Mouse (Mus musculus) neural tube, embryonic 12.5 days (tissue): ENCODE results near the gene Dscaml1. TPM values are rescaled to one million over a fixed set of nuclear protein-coding genes. Genes with fewer than 3 reads are reported as not detected.

Experiments used
- ATAC-seq: fragments of 200-750 bp; cut with Nextera tagmentation; 2 replicates; pipeline ENCODE4 v1.8.0; 2017; ENCODE audit warnings: low read depth, mild to moderate bottlenecking, moderate TSS enrichment, moderate library complexity; ENCODE audit not compliant: low FRiP score
- H3K27ac ChIP-seq: fragments of 300-500 bp; sonication (generic); 2 replicates; pipeline ENCODE4 v1.5.1; 2016
- H3K27me3 ChIP-seq: fragments of 300-500 bp; sonication (generic); replicated peaks from 2 replicates; pipeline ENCODE4 v1.6.1; 2016; ENCODE audit warnings: mild to moderate bottlenecking
- H3K36me3 ChIP-seq: fragments of 300-500 bp; sonication (generic); 2 replicates; pipeline ENCODE4 v1.6.1; 2016; ENCODE audit warnings: mild to moderate bottlenecking
- H3K4me1 ChIP-seq: fragments of 300-500 bp; sonication (generic); 2 replicates; pipeline ENCODE4 v1.6.1; 2016
- H3K4me2 ChIP-seq: fragments of 300-500 bp; sonication (generic); replicated peaks from 2 replicates; pipeline ENCODE4 v1.6.1; 2016; ENCODE audit warnings: mild to moderate bottlenecking
- H3K4me3 ChIP-seq: fragments of 300-500 bp; sonication (generic); 2 replicates; pipeline ENCODE4 v1.5.1; 2016
- H3K9ac ChIP-seq: fragments of 300-500 bp; sonication (generic); 2 replicates; pipeline ENCODE4 v1.6.1; 2016; ENCODE audit warnings: mild to moderate bottlenecking
- H3K9me3 ChIP-seq: fragments of 300-500 bp; sonication (generic); 2 replicates; pipeline ENCODE4 v1.6.1; 2016; ENCODE audit warnings: mild to moderate bottlenecking
- WGBS: fragments of 180-500 bp; shearing (Covaris S2); methylation state at CpG from one replicate; pipeline ENCODE4 v1.1.7; 2016; 5-methylcytosine and 5-hydroxymethylcytosine counted together
- polyA plus RNA-seq: library from polyadenylated mRNA; unstranded; fragments of >200 nt; fragmentation: Nextera tagmentation; extraction: Ambion mirVana; gene quantifications from 2 replicates; pipeline ENCODE4 v1.2.1, GENCODE M21; 2016

The Dscaml1 gene
- polyA plus RNA-seq, 1 experiment from 2014 or later: 6.5 TPM

DNA sequence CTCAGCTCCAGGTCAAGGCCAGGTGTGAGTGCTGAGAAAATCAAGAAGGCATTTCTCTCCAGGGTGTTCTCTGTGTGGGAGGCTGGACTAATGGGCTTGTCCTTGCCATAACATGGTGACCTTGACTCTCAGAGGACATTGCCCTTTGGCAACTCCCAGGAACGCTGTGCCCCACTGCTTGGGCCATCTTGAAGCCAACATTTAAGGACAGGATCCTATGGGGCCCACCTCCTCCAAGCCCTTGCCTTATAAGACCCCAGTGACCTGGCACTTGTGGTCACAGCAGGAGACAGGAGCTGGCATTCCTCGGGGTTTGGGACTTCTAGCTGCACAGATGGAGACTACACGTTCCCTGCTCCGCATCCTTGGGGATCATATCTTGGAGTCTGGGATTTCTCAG lies 27.0 kb upstream of the Dscaml1 start, which contains the start of gene Fxyd2:
TSS of gene Fxyd2 (plus strand) at position 236 of the 400 bp plus-strand sequence.
- 75% methylated on average over 4 of the region's 4 CpGs for WGBS
- H3K9ac ChIP-seq: no peak within 1 kb of the TSS
- H3K9me3 ChIP-seq: no peaks in the 10 kb centered on the region
- H3K4me3 ChIP-seq: no peak within 1 kb of the TSS
- H3K4me2 ChIP-seq: no peak within 1 kb of the TSS
- no peak for ATAC-seq
- no peak within 1 kb of the TSS for H3K27ac ChIP-seq
- H3K27me3 ChIP-seq: no peaks in the 10 kb centered on the region
- H3K4me1 ChIP-seq: no peaks in the 10 kb centered on the region
- H3K36me3 ChIP-seq: peaks cover 13% of the 10 kb centered on the region

- H3K27me3 ChIP-seq: no peaks in the 10 kb centered on the region
- H3K9me3 ChIP-seq: no peaks in the 10 kb centered on the region
- H3K27ac ChIP-seq: no peak overlapping the region
- 53% methylated on average over 4 of the region's 4 CpGs for whole genome bisulfite sequencing
- H3K4me1 ChIP-seq: no peaks in the 10 kb centered on the region
- ATAC-seq: no peak
- no peaks in the 10 kb centered on the region for H3K36me3 ChIP-seq
- H3K4me3 ChIP-seq: no peak overlapping the region
- H3K4me2 ChIP-seq: no peak overlapping the region
- no peak overlapping the region for H3K9ac ChIP-seq
Measured at GRCm38 (mm10) chr9:45401851-45402250, 24.6 kb upstream of the Dscaml1 start.

- H3K27me3 ChIP-seq: no peaks in the 10 kb centered on the region
- ATAC-seq: no peak
- H3K27ac ChIP-seq: no peak overlapping the region
- no peak overlapping the region for H3K4me3 ChIP-seq
- H3K36me3 ChIP-seq: no peaks in the 10 kb centered on the region
- no peak overlapping the region for H3K9ac ChIP-seq
- 53% methylated on average over 2 of the region's 2 CpGs for WGBS
- no peaks in the 10 kb centered on the region for H3K9me3 ChIP-seq
- 0 out of 2 replicates have a peak, but pooled peaks cover under 1% of the 10 kb centered on the region for H3K4me1 ChIP-seq
- no peak overlapping the region for H3K4me2 ChIP-seq
Measured at GRCm38 (mm10) chr9:45402957-45403356, 23.5 kb upstream of the Dscaml1 start.

- no peaks in the 10 kb centered on the region for H3K27me3 ChIP-seq
- H3K9ac ChIP-seq: no peak overlapping the region
- no peaks in the 10 kb centered on the region for H3K9me3 ChIP-seq
- 82% methylated on average over 5 of the region's 5 CpGs for WGBS
- H3K36me3 ChIP-seq: no peaks in the 10 kb centered on the region
- H3K27ac ChIP-seq: no peak overlapping the region
- no peak overlapping the region for H3K4me3 ChIP-seq
- H3K4me1 ChIP-seq: 0 out of 2 replicates have a peak, but pooled peaks cover 3% of the 10 kb centered on the region
- no peak for ATAC-seq
- no peak overlapping the region for H3K4me2 ChIP-seq
Measured at GRCm38 (mm10) chr9:45405694-45406093, 20.7 kb upstream of the Dscaml1 start.

- ATAC-seq: no peak
- H3K9ac ChIP-seq: no peak overlapping the region
- H3K9me3 ChIP-seq: no peaks in the 10 kb centered on the region
- H3K27me3 ChIP-seq: no peaks in the 10 kb centered on the region
- H3K36me3 ChIP-seq: no peaks in the 10 kb centered on the region
- WGBS: 86% methylated on average over 3 of the region's 3 CpGs
- H3K4me3 ChIP-seq: no peak overlapping the region
- 0 out of 2 replicates have a peak, but pooled peaks cover 3% of the 10 kb centered on the region for H3K4me1 ChIP-seq
- no peak overlapping the region for H3K27ac ChIP-seq
- no peak overlapping the region for H3K4me2 ChIP-seq
Measured at GRCm38 (mm10) chr9:45406808-45407207, 19.6 kb upstream of the Dscaml1 start.

GRCm38 (mm10) chr9:45407706-45408675 lies 18.4 kb upstream of the Dscaml1 start:
- ATAC-seq: peak; percentile 63
- H3K4me1 ChIP-seq: peaks cover 7% of the 10 kb centered on the region; the same call in 1 of the 2 replicates
- WGBS: 40% methylated on average over 33 of the region's 33 CpGs

GRCm38 (mm10) chr9:45410193-45410592 lies 16.2 kb upstream of the Dscaml1 start:
- Histone ChIP-seq H3K27ac (no peak overlapping the region), H3K4me3 (no peak overlapping the region), H3K9ac (no peak overlapping the region), H3K4me1 (peaks cover 7% of the 10 kb centered on the region; the same call in 1 of the 2 replicates), H3K9me3 (no peaks in the 10 kb centered on the region), H3K36me3 (no peaks in the 10 kb centered on the region), H3K27me3 (no peaks in the 10 kb centered on the region), H3K4me2 (no peak overlapping the region)
- no peak for ATAC-seq
- 82% methylated on average over 5 of the region's 5 CpGs for WGBS

More at GRCm38 (mm10) chr9:45407706-45408675, 18.4 kb upstream of the Dscaml1 start:
- H3K36me3 ChIP-seq: no peaks in the 10 kb centered on the region
- H3K9ac ChIP-seq: no peak overlapping the region
- peak overlapping the region; percentile 18; the same call in 1 of the 2 replicates for H3K4me3 ChIP-seq
- H3K27me3 ChIP-seq: no peaks in the 10 kb centered on the region
- H3K9me3 ChIP-seq: no peaks in the 10 kb centered on the region
- H3K4me2 ChIP-seq: peak overlapping the region; percentile 52
- no peak overlapping the region for H3K27ac ChIP-seq

GRCm38 (mm10) chr9:45410614-45411013 lies 15.8 kb upstream of the Dscaml1 start:
- H3K4me1 ChIP-seq: peaks cover 7% of the 10 kb centered on the region; the same call in 1 of the 2 replicates
- no peak overlapping the region for H3K4me3 ChIP-seq
- no peaks in the 10 kb centered on the region for H3K9me3 ChIP-seq
- H3K27me3 ChIP-seq: no peaks in the 10 kb centered on the region
- H3K9ac ChIP-seq: no peak overlapping the region
- no peak overlapping the region for H3K27ac ChIP-seq
- WGBS: 79% methylated on average over 2 of the region's 2 CpGs
- no peaks in the 10 kb centered on the region for H3K36me3 ChIP-seq
- H3K4me2 ChIP-seq: no peak overlapping the region
- ATAC-seq: no peak

GRCm38 (mm10) chr9:45411111-45411510 lies 15.3 kb upstream of the Dscaml1 start:
- H3K9me3 ChIP-seq: no peaks in the 10 kb centered on the region
- no peaks in the 10 kb centered on the region for H3K36me3 ChIP-seq
- no peak overlapping the region for H3K4me3 ChIP-seq
- peaks cover 7% of the 10 kb centered on the region; the same call in 1 of the 2 replicates for H3K4me1 ChIP-seq
- no peak overlapping the region for H3K9ac ChIP-seq
- no peak for ATAC-seq
- no peak overlapping the region for H3K4me2 ChIP-seq
- H3K27me3 ChIP-seq: no peaks in the 10 kb centered on the region
- WGBS: 81% methylated on average over 3 of the region's 3 CpGs
- no peak overlapping the region for H3K27ac ChIP-seq

DNA sequence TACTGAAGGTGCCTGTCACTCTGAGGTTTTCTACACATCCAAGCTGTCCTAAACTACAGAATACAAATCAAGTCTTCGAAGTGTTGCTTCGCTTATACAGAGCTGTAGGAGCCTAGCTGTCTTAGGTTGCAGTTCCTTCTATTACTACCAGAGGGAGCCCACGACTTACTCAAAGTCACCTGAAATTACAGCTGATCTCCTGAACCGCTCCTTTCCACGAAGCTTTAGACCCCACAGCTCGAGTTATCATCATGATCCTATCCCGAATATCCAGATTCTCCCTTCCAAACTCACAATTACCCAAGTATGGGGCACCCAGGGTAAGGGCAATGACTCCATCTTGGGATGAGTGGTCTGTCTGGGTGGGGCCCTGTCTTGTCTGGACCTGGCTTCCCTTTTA lies 14.6 kb upstream of the Dscaml1 start:
- ATAC-seq: no peak
- no peak overlapping the region for H3K4me3 ChIP-seq
- H3K4me1 ChIP-seq: peaks cover 7% of the 10 kb centered on the region; the same call in 1 of the 2 replicates
- peak overlapping the region; percentile 43 for H3K4me2 ChIP-seq
- no peak overlapping the region for H3K9ac ChIP-seq
- H3K36me3 ChIP-seq: no peaks in the 10 kb centered on the region
- H3K9me3 ChIP-seq: no peaks in the 10 kb centered on the region
- no peak overlapping the region for H3K27ac ChIP-seq
- WGBS: 25% methylated on average over 7 of the region's 7 CpGs
- no peaks in the 10 kb centered on the region for H3K27me3 ChIP-seq

GRCm38 (mm10) chr9:45412287-45412686 lies 14.1 kb upstream of the Dscaml1 start:
- no peaks in the 10 kb centered on the region for H3K36me3 ChIP-seq
- WGBS: 10% methylated on average over 10 of the region's 10 CpGs
- H3K27ac ChIP-seq: no peak overlapping the region
- no peak overlapping the region for H3K9ac ChIP-seq
- peak overlapping the region; percentile 43 for H3K4me2 ChIP-seq
- peaks cover 7% of the 10 kb centered on the region; the same call in 1 of the 2 replicates for H3K4me1 ChIP-seq
- no peaks in the 10 kb centered on the region for H3K9me3 ChIP-seq
- no peak overlapping the region for H3K4me3 ChIP-seq
- ATAC-seq: peak; percentile 41
- no peaks in the 10 kb centered on the region for H3K27me3 ChIP-seq

DNA sequence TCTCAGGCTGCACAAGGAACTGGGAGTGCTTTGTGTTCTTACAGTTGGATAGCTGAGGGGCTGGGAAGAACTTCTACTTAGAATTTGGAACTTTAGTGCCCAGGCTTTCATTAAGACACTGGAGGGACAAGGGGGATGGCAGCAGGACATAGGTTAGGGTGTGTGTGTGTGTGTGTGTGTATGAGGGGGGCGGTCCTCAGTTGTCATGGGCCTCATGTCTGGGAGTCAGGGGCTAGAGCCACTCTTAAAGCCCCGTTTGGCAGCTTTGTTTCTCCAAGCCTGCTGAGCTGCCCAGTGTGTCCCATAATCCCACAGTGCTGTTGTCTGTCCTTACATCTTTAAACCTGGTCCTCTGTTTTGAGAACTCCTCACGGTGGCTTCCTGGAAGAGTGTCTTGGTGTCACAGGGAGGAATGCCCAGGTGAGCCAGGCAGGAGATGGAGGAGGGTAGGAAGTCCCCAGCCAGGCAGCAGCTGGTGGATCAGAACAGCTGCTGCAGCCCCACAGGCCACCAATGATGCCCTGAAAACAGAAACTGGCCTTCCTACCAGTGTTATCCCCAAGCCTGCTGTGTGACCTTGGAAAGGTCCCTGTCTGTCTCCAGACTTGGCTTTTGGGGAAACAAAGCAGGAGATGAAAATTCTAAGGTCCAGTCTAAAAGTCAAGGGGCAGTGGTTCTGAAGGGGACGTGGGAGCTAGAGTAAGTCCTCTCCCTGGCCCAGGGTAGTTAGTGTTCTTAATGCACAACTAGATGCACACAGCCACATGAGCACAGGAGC lies 13.5 kb upstream of the Dscaml1 start:
- Histone ChIP-seq H3K4me1 (peaks cover 7% of the 10 kb centered on the region; the same call in 1 of the 2 replicates), H3K4me3 (no peak overlapping the region), H3K4me2 (no peak overlapping the region), H3K27me3 (no peaks in the 10 kb centered on the region), H3K9ac (no peak overlapping the region), H3K36me3 (no peaks in the 10 kb centered on the region), H3K27ac (no peak overlapping the region), H3K9me3 (no peaks in the 10 kb centered on the region)
- ATAC-seq: no peak
- 83% methylated on average over 4 of the region's 4 CpGs for WGBS
